Mouse (Mus musculus) liver, embryonic 14.5 days (tissue): ENCODE data around the gene Negr1.

Source experiments
- CTCF ChIP-seq: IDR thresholded peaks from 2 replicates; pipeline ENCODE4 v1.5.1; 2016; ENCODE audit warnings: antibody characterized with exemption, low read depth, control low read depth
- EP300 ChIP-seq: IDR thresholded peaks from 2 replicates; pipeline ENCODE4 v1.6.1; 2016; ENCODE audit warnings: antibody characterized with exemption, low read depth

DNA sequence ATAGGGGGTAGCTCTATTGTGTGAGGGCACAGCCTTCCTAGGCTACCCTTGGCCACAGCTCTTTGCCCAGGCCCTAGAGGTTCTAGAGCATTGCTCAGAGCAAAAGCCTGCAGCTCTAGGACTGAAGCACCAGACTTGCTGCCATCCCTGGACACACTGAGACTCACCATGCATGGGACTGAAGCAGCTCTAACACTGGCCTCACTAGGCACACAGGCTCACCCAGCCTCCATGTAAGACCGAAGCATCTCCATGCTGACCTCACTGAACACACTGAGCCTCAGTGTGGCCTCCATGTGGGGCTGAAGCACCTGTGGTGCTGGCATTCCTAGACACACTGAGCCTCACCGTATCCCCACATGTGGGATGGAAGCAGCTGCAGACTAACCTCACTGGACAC, 101.0 kb downstream of the Negr1 start:
- no peak for TF ChIP-seq CTCF
- no peak for TF ChIP-seq EP300
